ENCODE assay signal across 8 mouse cellular contexts in the genomic region with DNA sequence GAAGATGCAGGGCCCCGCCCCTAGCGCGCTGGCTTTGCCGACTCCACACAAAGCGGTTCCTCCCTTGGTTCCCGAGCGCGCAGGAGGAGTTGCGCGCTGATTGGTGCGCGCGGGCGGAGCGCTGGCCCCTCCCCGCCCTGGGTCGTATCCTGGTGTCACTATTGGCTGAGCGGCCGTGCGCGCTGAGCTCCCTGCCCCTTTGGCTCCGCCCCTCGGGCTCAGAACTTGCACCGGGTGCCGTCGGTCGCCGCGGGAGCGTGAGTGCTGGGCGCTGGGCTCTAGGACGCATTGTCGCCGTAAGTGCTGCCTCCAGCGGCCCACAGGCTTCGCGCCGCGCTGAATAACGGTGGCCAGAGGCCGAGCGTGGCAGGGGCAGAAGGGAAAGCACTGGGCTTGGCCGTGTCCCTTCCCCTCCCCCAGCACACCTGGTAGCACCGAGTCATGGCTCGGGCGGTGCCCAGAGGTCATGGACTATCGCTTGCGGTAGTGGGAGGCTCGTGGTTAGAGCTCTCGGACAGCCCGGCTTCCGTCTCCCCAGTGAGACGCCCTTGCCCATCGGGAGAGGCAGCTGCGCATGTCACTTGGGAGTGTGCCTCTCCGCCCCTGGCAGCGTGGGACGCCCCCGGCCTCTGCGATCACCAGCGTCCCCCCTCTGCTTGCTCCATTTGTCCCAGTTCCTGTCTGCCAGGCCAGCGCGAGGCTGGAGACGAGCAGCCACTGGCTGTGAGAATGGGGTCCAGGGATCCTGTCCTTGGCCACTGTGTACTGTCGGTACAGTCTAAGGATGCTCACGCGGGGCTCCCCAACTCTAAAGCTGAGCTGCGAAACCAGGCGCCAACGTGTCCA. TPM values are rescaled to one million over a fixed set of nuclear protein-coding genes. Genes with fewer than 3 reads are reported as not detected.
DNase-seq lines count a peak whose midpoint lies in the region; ATAC-seq and TF ChIP-seq lines count a peak whose summit lies in the region.

Lrrc20 (plus strand) TSS at position 208 of the 846 bp plus-strand sequence.

- H3K27me3 ChIP-seq in embryonic facial prominence, embryonic 15.5 days = no peaks in the 10 kb centered on the region
- H3K27me3 ChIP-seq in limb, embryonic 14.5 days (ENCODE audit: control insufficient read depth, insufficient read depth, low read length) = no peaks in the 10 kb centered on the region
- H3K27me3 ChIP-seq in midbrain, postnatal 0 days (ENCODE audit: insufficient read depth, low read length) = no peaks in the 10 kb centered on the region

- TF ChIP-seq POLR2A in bone marrow, adult 2 months (IDR thresholded peaks at IDR 0.05; ENCODE audit: borderline replicate concordance, control insufficient read depth, low read depth, low read length) = peak; percentile 75; the same call in 1 of the 2 replicates
- 0 out of 2 replicates have a peak, but pooled peaks have one; percentile 62 for TF ChIP-seq POLR2A in limb, embryonic 14.5 days (IDR thresholded peaks at IDR 0.05; ENCODE audit: borderline replicate concordance, extremely low read depth, insufficient read depth, insufficient read length)

- H3K9me3 ChIP-seq in embryonic facial prominence, embryonic 15.5 days (replicated peaks) = no peaks in the 10 kb centered on the region
- no peaks in the 10 kb centered on the region for H3K9me3 ChIP-seq in limb, embryonic 14.5 days (ENCODE audit: control insufficient read depth, low read length)
- H3K9me3 ChIP-seq in midbrain, postnatal 0 days (ENCODE audit: low read length) = no peaks in the 10 kb centered on the region

- ATAC-seq in embryonic facial prominence, embryonic 15.5 days (ENCODE audit: insufficient number of reproducible peaks, low FRiP score, low TSS enrichment, low read depth) = peak; percentile 98
- peak; percentile 99 for ATAC-seq in limb, embryonic 14.5 days (ENCODE audit: low FRiP score, low read depth)
- peak; percentile 96 for ATAC-seq in midbrain, postnatal 0 days (ENCODE audit: low FRiP score)

- peak within 1 kb of the TSS; percentile 94 for H3K4me3 ChIP-seq in bone marrow, adult 2 months (replicated peaks; ENCODE audit: control insufficient read depth, low read depth, low read length)
- peak within 1 kb of the TSS; percentile 87 for H3K4me3 ChIP-seq in embryonic facial prominence, embryonic 15.5 days (replicated peaks)
- peak within 1 kb of the TSS; percentile 82 for H3K4me3 ChIP-seq in limb, embryonic 14.5 days (replicated peaks; ENCODE audit: low read length)
- H3K4me3 ChIP-seq in midbrain, postnatal 0 days (ENCODE audit: low read depth, low read length) = peak within 1 kb of the TSS; percentile 80

- no peaks in the 10 kb centered on the region for H3K36me3 ChIP-seq in embryonic facial prominence, embryonic 15.5 days
- no peaks in the 10 kb centered on the region for H3K36me3 ChIP-seq in limb, embryonic 14.5 days (ENCODE audit: control insufficient read depth, insufficient read depth, low read length)
- no peaks in the 10 kb centered on the region for H3K36me3 ChIP-seq in midbrain, postnatal 0 days (ENCODE audit: insufficient read depth, low read length)

- H3K4me2 ChIP-seq in embryonic facial prominence, embryonic 15.5 days (replicated peaks) = peak within 1 kb of the TSS; percentile 92
- H3K4me2 ChIP-seq in limb, embryonic 14.5 days (replicated peaks; ENCODE audit: low read depth, low read length, severe bottlenecking) = peak within 1 kb of the TSS; percentile 91
- H3K4me2 ChIP-seq in midbrain, postnatal 0 days (ENCODE audit: low read depth, low read length, poor library complexity, severe bottlenecking) = peak within 1 kb of the TSS; percentile 96

- TF ChIP-seq CTCF in bone marrow, adult 2 months (IDR thresholded peaks at IDR 0.05; ENCODE audit: control insufficient read depth, insufficient read depth, low read length) = no peak; the same call in 1 of the 2 replicates
- peak; percentile 31 for TF ChIP-seq CTCF in midbrain, postnatal 0 days (IDR thresholded peaks at IDR 0.05)

- H3K4me1 ChIP-seq in bone marrow, adult 2 months (ENCODE audit: control insufficient read depth, insufficient read depth, low read length) = peaks cover 1% of the 10 kb centered on the region; the same call in 1 of the 2 replicates
- H3K4me1 ChIP-seq in embryonic facial prominence, embryonic 15.5 days = peaks cover 14% of the 10 kb centered on the region
- H3K4me1 ChIP-seq in limb, embryonic 14.5 days (ENCODE audit: control insufficient read depth, insufficient read depth, low read length) = peaks cover 10% of the 10 kb centered on the region
- no peaks in the 10 kb centered on the region for H3K4me1 ChIP-seq in midbrain, postnatal 0 days (ENCODE audit: insufficient read depth, low read length)

- peak; percentile 94 for DNase-seq in 416B (ENCODE audit: low read depth)
- peak; percentile 93 for DNase-seq in heart, adult 8-10 months (ENCODE audit: low spot score)
- peak; percentile 87 for DNase-seq in kidney, adult 9 months
- peak; percentile 95 for DNase-seq in limb, embryonic 14.5 days (ENCODE audit: low spot score)
- peak; percentile 95 for DNase-seq in midbrain, postnatal 0 days (ENCODE audit: low spot score)
- peak; percentile 89 to 90 for DNase-seq in spleen, postnatal 14 days (ENCODE audit: low spot score in 2 of 2)

- WGBS in bone marrow, adult 2 months = under 1% methylated on average over 69 of the region's 70 CpGs
- WGBS in embryonic facial prominence, embryonic 15.5 days = under 1% methylated on average over 70 of the region's 70 CpGs
- WGBS in limb, embryonic 14.5 days = under 1% methylated on average over 59 of the region's 70 CpGs
- WGBS in midbrain, postnatal 0 days = under 1% methylated on average over 66 of the region's 70 CpGs

- peak within 1 kb of the TSS; percentile 90 for H3K27ac ChIP-seq in bone marrow, adult 2 months (ENCODE audit: control insufficient read depth, insufficient read depth, low read depth, low read length, poor library complexity)
- H3K27ac ChIP-seq in embryonic facial prominence, embryonic 15.5 days (replicated peaks) = peak within 1 kb of the TSS; percentile 78
- H3K27ac ChIP-seq in limb, embryonic 14.5 days (replicated peaks; ENCODE audit: low read depth, low read length) = no peak within 1 kb of the TSS
- H3K27ac ChIP-seq in midbrain, postnatal 0 days (ENCODE audit: low read depth, low read length) = no peak within 1 kb of the TSS

- H3K9ac ChIP-seq in embryonic facial prominence, embryonic 15.5 days = peak within 1 kb of the TSS; percentile 47
- peak within 1 kb of the TSS; percentile 71 for H3K9ac ChIP-seq in limb, embryonic 14.5 days (ENCODE audit: low read depth, low read length, severe bottlenecking)
- H3K9ac ChIP-seq in midbrain, postnatal 0 days (replicated peaks; ENCODE audit: low read length, poor library complexity, severe bottlenecking) = peak within 1 kb of the TSS; percentile 68

RNA-seq across cellular contexts. Expression of gene Lrrc20, which starts in this region (rescaled TPM):
- 4.5 and 7.2 TPM in 2 replicates for polyA plus RNA-seq in bone marrow, adult 2 months (2011; ENCODE audit: insufficient read depth, insufficient read length, low replicate concordance, missing spikeins)
- 10.0 and 10.5 TPM in 2 replicates for polyA plus RNA-seq in embryonic facial prominence, embryonic 15.5 days (2015; fragmentation: Nextera tagmentation; extraction: Ambion mirVana)
- total RNA-seq in heart, adult 8-10 months (2022) = 10 to 100 TPM; 32.7 to 43.3 (median 40.3) TPM
- polyA plus RNA-seq in limb, embryonic 14.5 days (2012; rRNA removed) = 11.3 and 15.3 TPM in 2 replicates
- polyA plus RNA-seq in limb, embryonic 14.5 days (2014; fragmentation: Nextera tagmentation; extraction: Ambion mirVana) = 10.2 and 10.4 TPM in 2 replicates
- 11.2 and 15.5 TPM in 2 replicates for total RNA-seq in midbrain, postnatal 0 days (2014; rRNA removed)
- 8.1 and 8.3 TPM in 2 replicates for polyA plus RNA-seq in midbrain, postnatal 0 days (2015; fragmentation: Nextera tagmentation; extraction: Ambion mirVana)

Comparison
In these comparisons a context has a peak if more than half of its experiments do, and no peak if none do; other contexts are left out.
1. H3K27ac ChIP-seq: peak in bone marrow, adult 2 months (single experiment) and embryonic facial prominence, embryonic 15.5 days (single experiment); none in limb, embryonic 14.5 days (single experiment) and midbrain, postnatal 0 days (single experiment).
2. Peak in every context shown above with its lines, with median percentiles within 50 percentile points of each other: DNase-seq, H3K4me3 ChIP-seq, ATAC-seq, H3K4me2 ChIP-seq and H3K9ac ChIP-seq.